ENCODE assay signal across 16 mouse cellular contexts in the genomic region with DNA sequence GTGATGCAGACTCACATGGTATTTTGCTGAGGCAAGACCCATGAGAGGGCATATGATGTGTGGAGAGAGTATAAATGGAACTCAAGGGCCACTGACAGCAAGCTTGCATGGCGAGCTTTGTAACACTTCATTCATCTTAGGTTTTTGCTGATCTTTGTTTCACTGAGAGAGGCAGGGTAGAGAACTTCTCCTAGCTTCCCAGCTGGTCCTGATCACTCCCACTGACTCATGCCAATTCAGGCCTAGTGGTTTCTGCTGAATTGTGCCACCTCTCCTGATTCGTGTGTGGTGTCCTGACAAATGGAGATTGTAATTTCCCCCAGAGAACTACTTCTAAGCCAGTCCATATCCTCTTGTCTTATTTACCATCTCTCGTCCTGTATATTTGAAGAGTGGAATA.
DNase-seq lines count a peak whose midpoint lies in the region; ATAC-seq and TF ChIP-seq lines count a peak whose summit lies in the region.
"Had no signal": no experiment of that assay in that cellular context is flagged by ENCODE, and none has a peak within 500 bp of the region (broad histone marks: within the 10 kb centered on the region; RNA-seq: fewer than 3 reads in every experiment).

No protein-coding gene starts in this region.

- no peak overlapping the region for H3K27ac ChIP-seq in midbrain, embryonic 11.5 days (ENCODE audit: low read depth, low read length)
- no peak overlapping the region for H3K27ac ChIP-seq in midbrain, postnatal 0 days (ENCODE audit: low read depth, low read length)
- no peak overlapping the region for H3K27ac ChIP-seq in lung, postnatal 0 days (ENCODE audit: low read length)
- H3K27ac ChIP-seq: embryonic facial prominence, embryonic 12.5 days; forebrain, embryonic 15.5 days; heart, adult 2 months; hindbrain, embryonic 15.5 days had no signal

- H3K4me3 ChIP-seq in midbrain, embryonic 11.5 days (ENCODE audit: low read depth, low read length), result no peak overlapping the region
- H3K4me3 ChIP-seq in midbrain, postnatal 0 days (ENCODE audit: low read depth, low read length), result no peak overlapping the region
- H3K4me3 ChIP-seq in lung, postnatal 0 days (ENCODE audit: low read depth, low read length), result no peak overlapping the region
- H3K4me3 ChIP-seq: embryonic facial prominence, embryonic 12.5 days; forebrain, embryonic 15.5 days; heart, adult 2 months; heart, embryonic 12.5 days; hindbrain, embryonic 15.5 days had no signal

- TF ChIP-seq CTCF in midbrain, postnatal 0 days (IDR thresholded peaks at IDR 0.05), result no peak
- no peak for TF ChIP-seq CTCF in lung, postnatal 0 days (IDR thresholded peaks at IDR 0.05)

- no peak overlapping the region for H3K9ac ChIP-seq in midbrain, embryonic 11.5 days (ENCODE audit: low read length)
- no peak overlapping the region for H3K9ac ChIP-seq in midbrain, postnatal 0 days (replicated peaks; ENCODE audit: low read length, poor library complexity, severe bottlenecking)
- H3K9ac ChIP-seq in lung, postnatal 0 days (replicated peaks; ENCODE audit: low read depth), result no peak overlapping the region
- H3K9ac ChIP-seq: embryonic facial prominence, embryonic 12.5 days; forebrain, embryonic 15.5 days; heart, embryonic 12.5 days; hindbrain, embryonic 15.5 days had no signal

- WGBS in midbrain, embryonic 11.5 days, result 84% methylated on average over 3 of the region's 3 CpGs
- 83% methylated on average over 3 of the region's 3 CpGs for WGBS in midbrain, postnatal 0 days
- WGBS in lung, postnatal 0 days, result 37% methylated on average over 3 of the region's 3 CpGs

- DNase-seq in midbrain, embryonic 11.5 days (ENCODE audit: low spot score, missing footprints), result peak; percentile 26
- no peak for DNase-seq in midbrain, postnatal 0 days (ENCODE audit: low spot score)
- peak; percentile 20 for DNase-seq in lung, postnatal 0 days (ENCODE audit: low spot score)
- peak; percentile 39 for DNase-seq in lung, postnatal 36 days
- DNase-seq in cerebellum, postnatal 25 days, result no peak
- DNase-seq in ovary, postnatal 14 days (ENCODE audit: low spot score), result no peak
- DNase-seq: adrenal gland, postnatal 10 days; cerebellum, adult 11 months; cerebellum, adult 8-10 months; cerebellum, postnatal 14 days; gastrocnemius, postnatal 10 days; heart, adult 2 months had no signal

- TF ChIP-seq EP300 in lung, postnatal 0 days (IDR thresholded peaks at IDR 0.05), result no peak

- H3K4me2 ChIP-seq in midbrain, embryonic 11.5 days, result no peak overlapping the region
- H3K4me2 ChIP-seq in midbrain, postnatal 0 days (ENCODE audit: low read depth, low read length, poor library complexity, severe bottlenecking), result no peak overlapping the region
- H3K4me2 ChIP-seq in lung, postnatal 0 days (replicated peaks; ENCODE audit: low read depth, low read length), result no peak overlapping the region
- H3K4me2 ChIP-seq: embryonic facial prominence, embryonic 12.5 days; forebrain, embryonic 15.5 days; heart, embryonic 12.5 days; hindbrain, embryonic 15.5 days had no signal

- H3K4me1 ChIP-seq in midbrain, embryonic 11.5 days (ENCODE audit: control insufficient read depth, insufficient read depth, low read length), result no peaks in the 10 kb centered on the region
- H3K4me1 ChIP-seq in midbrain, postnatal 0 days (ENCODE audit: insufficient read depth, low read length), result no peaks in the 10 kb centered on the region
- no peaks in the 10 kb centered on the region for H3K4me1 ChIP-seq in lung, postnatal 0 days (ENCODE audit: insufficient read depth, low read depth, low read length)
- H3K4me1 ChIP-seq: embryonic facial prominence, embryonic 12.5 days; forebrain, embryonic 15.5 days; heart, embryonic 12.5 days; hindbrain, embryonic 15.5 days had no signal

- no peaks in the 10 kb centered on the region for H3K36me3 ChIP-seq in midbrain, embryonic 11.5 days (ENCODE audit: control insufficient read depth, insufficient read depth, low read length)
- no peaks in the 10 kb centered on the region for H3K36me3 ChIP-seq in midbrain, postnatal 0 days (ENCODE audit: insufficient read depth, low read length)
- H3K36me3 ChIP-seq in lung, postnatal 0 days (ENCODE audit: insufficient read depth, low read length), result no peaks in the 10 kb centered on the region
- H3K36me3 ChIP-seq: embryonic facial prominence, embryonic 12.5 days; forebrain, embryonic 15.5 days; heart, embryonic 12.5 days; hindbrain, embryonic 15.5 days had no signal

- ATAC-seq in midbrain, embryonic 11.5 days (ENCODE audit: low FRiP score), result no peak
- no peak for ATAC-seq in midbrain, postnatal 0 days (ENCODE audit: low FRiP score)
- ATAC-seq in lung, postnatal 0 days, result peak; percentile 48; the same call in 1 of the 2 replicates
- ATAC-seq: forebrain, embryonic 15.5 days had no signal

- H3K27me3 ChIP-seq in midbrain, embryonic 11.5 days (ENCODE audit: control insufficient read depth, insufficient read depth, low read length), result no peaks in the 10 kb centered on the region
- no peaks in the 10 kb centered on the region for H3K27me3 ChIP-seq in midbrain, postnatal 0 days (ENCODE audit: insufficient read depth, low read length)
- no peaks in the 10 kb centered on the region for H3K27me3 ChIP-seq in lung, postnatal 0 days (replicated peaks; ENCODE audit: insufficient read depth, low read length)
- H3K27me3 ChIP-seq: embryonic facial prominence, embryonic 12.5 days; forebrain, embryonic 15.5 days; heart, embryonic 12.5 days; hindbrain, embryonic 15.5 days had no signal

- H3K9me3 ChIP-seq in midbrain, embryonic 11.5 days (ENCODE audit: control insufficient read depth, low read length), result peaks cover 2% of the 10 kb centered on the region; the same call in 1 of the 2 replicates
- 0 out of 2 replicates have a peak, but pooled peaks cover 3% of the 10 kb centered on the region for H3K9me3 ChIP-seq in midbrain, postnatal 0 days (ENCODE audit: low read length)
- no peaks in the 10 kb centered on the region for H3K9me3 ChIP-seq in lung, postnatal 0 days (ENCODE audit: low read length)
- H3K9me3 ChIP-seq: embryonic facial prominence, embryonic 12.5 days; forebrain, embryonic 15.5 days had no signal

Comparison
In these comparisons a context has a peak if more than half of its experiments do, and no peak if none do; other contexts are left out.
1. DNase-seq: peak in midbrain, embryonic 11.5 days (single experiment), lung, postnatal 0 days (single experiment) and lung, postnatal 36 days (single experiment); none in midbrain, postnatal 0 days (single experiment), cerebellum, postnatal 25 days (0 of 2) and ovary, postnatal 14 days (single experiment).